Mouse (Mus musculus): Measurements from ENCODE around the gene Eef1akmt2. TPM values are rescaled to one million over a fixed set of nuclear protein-coding genes. Genes with fewer than 3 reads are reported as not detected.

Gene Eef1akmt2
- polyA plus RNA-seq, 1 experiment = 4.8 TPM

DNA sequence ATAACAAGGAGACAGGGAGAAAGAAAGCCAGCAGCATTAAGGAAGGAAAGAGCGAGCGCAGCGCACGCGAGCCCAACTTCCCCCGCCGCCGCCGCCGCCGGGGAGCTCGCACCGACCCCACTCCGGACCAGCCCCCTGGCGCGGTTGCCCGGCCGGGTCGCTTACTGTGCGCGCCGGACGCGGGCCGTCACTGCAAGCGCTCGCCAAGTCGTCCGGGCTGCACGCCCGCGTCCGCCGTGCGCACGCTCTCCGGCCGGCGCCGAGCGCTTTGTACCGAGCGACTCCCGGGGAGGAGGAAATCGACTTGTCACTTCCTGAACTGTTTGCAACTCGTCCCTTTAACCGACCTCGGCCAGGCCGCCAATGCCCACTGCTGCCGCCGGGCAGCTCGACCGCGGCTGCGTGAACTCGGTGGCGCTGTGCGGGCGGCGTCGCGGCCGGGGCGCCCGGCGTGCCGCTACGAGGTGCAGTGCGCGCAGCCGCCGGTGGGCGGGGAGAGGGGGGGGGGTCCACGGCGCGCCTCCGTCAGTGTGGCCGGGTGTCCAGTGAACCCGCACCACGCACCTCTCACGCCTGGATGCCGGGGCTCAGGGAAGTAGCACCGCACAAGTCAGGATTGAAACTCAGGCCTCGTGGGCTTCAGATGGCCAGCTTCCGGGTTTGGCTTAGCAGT is 38.9 kb downstream of the Eef1akmt2 start, which contains the start of gene Fam53b:
Fam53b (minus strand) TSS at position 471 of the 673 bp plus-strand sequence.
- H3K4me1 ChIP-seq = peaks cover 37% of the 10 kb centered on the region
- H3K4me3 ChIP-seq (replicated peaks) = peak within 1 kb of the TSS; percentile 98
- no peaks in the 10 kb centered on the region for H3K27me3 ChIP-seq (replicated peaks)
- H3K9me3 ChIP-seq = no peaks in the 10 kb centered on the region
- peaks cover 8% of the 10 kb centered on the region for H3K36me3 ChIP-seq (replicated peaks; ENCODE audit: low read length)
- TF ChIP-seq GATA1 (IDR thresholded peaks at IDR 0.05; ENCODE audit: borderline replicate concordance, low read length) = no peak
- TF ChIP-seq FLI1 (IDR thresholded peaks at IDR 0.05; ENCODE audit: low read length) = no peak

DNA sequence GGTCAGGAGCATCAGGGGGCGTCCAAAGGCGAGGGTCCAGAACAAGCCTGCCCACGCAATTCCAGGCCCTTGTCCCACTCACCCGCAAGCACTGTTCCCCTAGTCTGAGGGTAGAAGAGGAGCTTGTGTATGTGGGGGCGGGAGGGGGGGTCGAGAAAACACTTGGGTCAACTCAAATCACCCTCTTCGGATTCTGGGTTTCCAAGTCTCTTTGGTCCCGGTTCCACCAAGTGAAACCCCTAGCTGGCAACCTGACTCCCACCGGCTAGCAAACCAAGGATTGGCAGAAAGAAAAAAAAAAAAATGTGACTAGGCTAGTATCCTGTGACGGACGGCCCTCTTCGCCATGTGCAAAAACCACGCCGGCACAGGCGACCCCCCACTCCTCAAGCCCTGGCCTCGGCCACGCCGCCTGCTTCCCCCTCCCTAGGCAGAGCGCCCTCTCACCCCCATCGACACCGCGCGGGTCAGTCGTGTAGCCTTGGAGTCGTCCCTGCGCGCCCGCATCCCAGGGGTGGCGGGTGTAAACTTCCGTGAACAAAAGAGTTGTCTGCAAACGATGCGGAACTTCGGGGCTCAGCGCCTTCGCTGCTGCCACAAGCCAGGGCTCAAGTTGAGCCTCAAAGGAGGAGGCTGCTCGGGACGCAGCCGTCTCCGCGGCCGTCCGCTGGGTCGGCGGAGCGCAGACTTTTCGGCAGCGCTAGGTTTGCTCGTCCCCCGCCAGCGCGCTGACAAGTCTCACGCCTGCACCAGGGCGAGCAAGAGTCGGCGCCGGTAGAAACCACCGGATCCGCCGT is 39.7 kb downstream of the Eef1akmt2 start:
- Histone ChIP-seq H3K36me3 (replicated peaks; ENCODE audit: low read length) (peaks cover 8% of the 10 kb centered on the region), H3K9me3 (no peaks in the 10 kb centered on the region), H3K4me1 (peaks cover 44% of the 10 kb centered on the region), H3K4me3 (replicated peaks) (peak overlapping the region; percentile 98), H3K27me3 (replicated peaks) (no peaks in the 10 kb centered on the region)
- TF ChIP-seq GATA1 (IDR thresholded peaks at IDR 0.05; ENCODE audit: borderline replicate concordance, low read length) = no peak
- TF ChIP-seq FLI1 (IDR thresholded peaks at IDR 0.05; ENCODE audit: low read length) = no peak

DNA sequence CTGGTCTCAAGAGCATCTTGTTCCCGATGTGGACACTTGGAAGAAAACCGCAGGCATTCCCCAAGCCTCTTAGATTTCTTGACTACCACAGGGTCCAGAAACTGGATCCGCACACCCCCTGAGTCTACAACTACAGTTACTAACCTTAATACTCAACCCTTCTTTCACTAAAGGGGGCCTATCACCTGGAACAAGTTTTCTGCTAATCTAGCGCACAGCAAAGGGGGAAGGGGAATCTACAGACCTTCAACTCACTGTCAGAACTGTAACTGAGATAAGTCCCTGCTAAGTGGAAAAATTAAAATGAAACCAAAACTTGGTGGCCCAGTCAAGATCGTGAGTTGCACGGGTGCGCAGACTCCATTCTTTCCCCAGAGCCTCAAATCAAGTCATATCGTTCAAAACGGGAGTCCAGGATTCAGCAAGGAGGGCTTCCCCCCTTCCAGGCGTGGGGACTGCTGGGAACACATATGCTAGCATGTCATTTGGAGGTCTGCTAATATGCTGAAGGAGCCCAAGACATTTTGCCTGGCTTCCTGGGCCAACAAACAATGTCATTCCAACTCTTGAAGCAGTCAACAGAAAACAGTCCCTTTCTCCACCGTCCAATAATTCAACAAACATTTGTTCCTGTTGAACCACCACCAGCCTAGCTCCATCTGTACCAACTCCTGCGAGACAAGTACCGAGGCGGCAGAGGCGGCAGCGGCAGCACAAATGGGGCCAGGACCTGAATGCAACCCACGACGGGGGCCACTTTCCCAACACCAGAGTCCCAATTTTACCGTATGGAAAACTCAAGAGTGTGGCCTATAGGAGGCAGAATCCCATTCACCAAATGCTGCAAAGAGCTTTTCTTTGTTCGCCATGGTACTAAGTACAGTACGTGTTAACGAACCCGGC is 40.5 kb downstream of the Eef1akmt2 start:
- Histone ChIP-seq H3K4me3 (replicated peaks) (peak overlapping the region; percentile 98), H3K9me3 (no peaks in the 10 kb centered on the region), H3K4me1 (peaks cover 52% of the 10 kb centered on the region), H3K36me3 (replicated peaks; ENCODE audit: low read length) (peaks cover 13% of the 10 kb centered on the region), H3K27me3 (replicated peaks) (no peaks in the 10 kb centered on the region)
- TF ChIP-seq GATA1 (IDR thresholded peaks at IDR 0.05; ENCODE audit: borderline replicate concordance, low read length) = no peak
- no peak for TF ChIP-seq FLI1 (IDR thresholded peaks at IDR 0.05; ENCODE audit: low read length)

DNA sequence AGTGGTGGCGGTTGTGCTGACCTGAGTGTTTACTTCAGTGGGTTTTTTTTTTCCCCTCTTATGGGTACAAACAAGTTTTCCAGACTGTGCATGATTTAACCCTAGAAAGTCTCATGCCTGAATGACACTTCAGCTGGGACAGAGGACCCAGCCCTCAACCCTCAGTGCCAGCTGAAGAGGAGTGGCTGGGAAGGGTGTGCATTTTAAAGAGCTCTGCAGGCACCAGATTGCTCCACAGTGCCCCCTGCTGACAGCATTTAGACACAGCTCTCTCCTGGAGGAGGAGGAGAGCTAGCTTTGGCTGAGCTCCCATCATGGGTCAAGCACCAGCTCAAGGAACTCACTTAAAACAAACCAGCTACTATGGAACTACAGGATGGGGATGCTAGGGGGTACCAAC is 41.6 kb downstream of the Eef1akmt2 start:
- no peak for TF ChIP-seq GATA1 (IDR thresholded peaks at IDR 0.05; ENCODE audit: borderline replicate concordance, low read length)
- TF ChIP-seq FLI1 (IDR thresholded peaks at IDR 0.05; ENCODE audit: low read length) = no peak
- H3K27me3 ChIP-seq (replicated peaks) = no peaks in the 10 kb centered on the region
- H3K36me3 ChIP-seq (replicated peaks; ENCODE audit: low read length) = peaks cover 24% of the 10 kb centered on the region
- H3K4me3 ChIP-seq (replicated peaks) = peak overlapping the region; percentile 98
- peaks cover 63% of the 10 kb centered on the region for H3K4me1 ChIP-seq
- no peaks in the 10 kb centered on the region for H3K9me3 ChIP-seq

DNA sequence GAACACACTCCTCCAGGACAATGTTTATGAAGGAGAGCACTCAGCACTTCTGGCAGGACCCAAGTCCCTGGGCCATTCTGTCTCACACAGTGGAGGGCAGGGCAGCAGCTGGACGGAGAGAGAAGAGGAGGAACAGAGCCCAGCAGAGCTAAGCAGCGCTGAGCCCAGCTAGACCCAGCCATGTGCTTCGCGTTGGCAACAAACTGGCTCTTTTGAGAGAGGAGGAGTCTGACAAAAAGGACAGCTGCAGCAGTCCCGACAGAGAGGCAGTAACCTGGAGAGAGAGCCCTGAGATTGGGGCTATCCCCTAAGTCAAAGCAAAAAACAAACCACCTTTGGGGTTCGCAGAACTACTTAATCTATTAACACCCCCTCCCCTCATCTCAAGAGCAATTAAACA is 42.1 kb downstream of the Eef1akmt2 start:
- H3K4me1 ChIP-seq = peaks cover 68% of the 10 kb centered on the region
- no peaks in the 10 kb centered on the region for H3K9me3 ChIP-seq
- TF ChIP-seq FLI1 (IDR thresholded peaks at IDR 0.05; ENCODE audit: low read length) = no peak
- peak overlapping the region; percentile 98 for H3K4me3 ChIP-seq (replicated peaks)
- peaks cover 29% of the 10 kb centered on the region for H3K36me3 ChIP-seq (replicated peaks; ENCODE audit: low read length)
- H3K27me3 ChIP-seq (replicated peaks) = no peaks in the 10 kb centered on the region

DNA sequence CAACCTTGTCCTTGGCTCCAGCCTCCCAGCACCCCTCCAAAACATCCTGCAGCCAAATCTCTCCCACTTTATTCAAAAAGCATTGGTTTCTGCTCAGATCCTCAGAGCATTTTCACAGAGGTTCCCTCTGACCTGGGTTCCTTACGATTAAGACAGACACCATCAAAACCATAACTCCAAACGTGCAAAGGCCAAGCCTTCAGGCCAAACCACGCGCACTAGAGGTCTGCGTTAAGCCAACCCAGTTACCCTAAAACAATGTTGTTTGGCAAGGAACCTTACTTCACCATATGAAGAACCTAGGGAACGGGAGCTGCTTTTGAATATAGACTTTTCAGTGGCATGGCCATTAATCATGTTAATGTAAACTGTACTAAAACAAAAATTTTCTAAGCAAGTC is 42.8 kb downstream of the Eef1akmt2 start:
- Histone ChIP-seq H3K4me3 (replicated peaks) (peak overlapping the region; percentile 71), H3K36me3 (replicated peaks; ENCODE audit: low read length) (peaks cover 34% of the 10 kb centered on the region), H3K27me3 (replicated peaks) (no peaks in the 10 kb centered on the region), H3K9me3 (no peaks in the 10 kb centered on the region), H3K4me1 (peaks cover 75% of the 10 kb centered on the region)
- TF ChIP-seq FLI1 (IDR thresholded peaks at IDR 0.05; ENCODE audit: low read length) = no peak
- TF ChIP-seq GATA1 (IDR thresholded peaks at IDR 0.05; ENCODE audit: borderline replicate concordance, low read length) = no peak

DNA sequence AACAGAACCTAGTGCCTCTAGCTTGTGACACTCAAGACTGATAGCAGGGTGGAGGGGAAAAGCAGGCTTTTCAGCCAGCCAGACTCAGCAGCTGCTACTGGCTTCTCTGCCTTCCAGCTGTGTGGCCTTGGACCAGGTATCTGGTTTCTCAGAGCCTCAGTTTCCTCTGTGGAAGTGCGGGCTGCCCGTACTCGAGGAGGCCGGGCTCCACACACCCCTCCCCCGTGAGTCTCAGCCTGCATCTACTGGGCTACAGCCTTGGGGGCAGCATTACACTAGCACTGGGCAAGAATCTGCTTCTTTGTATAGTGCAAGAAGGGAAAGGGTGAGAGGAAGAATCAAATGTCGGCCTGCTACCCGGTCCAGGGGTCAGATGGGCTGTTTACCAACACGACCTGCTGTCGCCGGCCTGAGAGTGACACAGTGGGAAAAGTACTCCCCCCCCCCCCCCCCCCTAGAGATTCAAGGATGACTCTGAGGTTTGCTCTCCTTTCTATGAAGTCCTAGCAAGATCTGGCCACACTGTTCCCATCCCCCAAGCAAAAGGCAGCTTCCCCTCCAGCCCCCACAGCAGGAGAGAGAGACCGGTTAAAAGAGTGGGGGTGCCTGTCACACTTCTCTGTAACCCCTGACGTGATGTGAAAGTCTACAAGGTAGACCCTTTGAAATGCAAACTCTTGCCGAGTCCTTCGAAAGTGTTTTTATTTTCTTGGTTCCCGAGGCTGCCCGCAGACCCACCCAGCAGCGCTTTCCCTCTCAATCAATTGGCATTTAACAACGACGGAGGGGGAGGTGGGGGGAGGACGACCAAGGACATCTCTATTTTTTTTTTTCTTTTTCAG is 43.4 kb downstream of the Eef1akmt2 start:
- TF ChIP-seq GATA1 (IDR thresholded peaks at IDR 0.05; ENCODE audit: borderline replicate concordance, low read length) (no peak), FLI1 (IDR thresholded peaks at IDR 0.05; ENCODE audit: low read length) (no peak)
- H3K4me3 ChIP-seq (replicated peaks) = peak overlapping the region; percentile 87
- peaks cover 78% of the 10 kb centered on the region for H3K4me1 ChIP-seq
- peaks cover 38% of the 10 kb centered on the region for H3K36me3 ChIP-seq (replicated peaks; ENCODE audit: low read length)
- no peaks in the 10 kb centered on the region for H3K9me3 ChIP-seq
- H3K27me3 ChIP-seq (replicated peaks) = no peaks in the 10 kb centered on the region

DNA sequence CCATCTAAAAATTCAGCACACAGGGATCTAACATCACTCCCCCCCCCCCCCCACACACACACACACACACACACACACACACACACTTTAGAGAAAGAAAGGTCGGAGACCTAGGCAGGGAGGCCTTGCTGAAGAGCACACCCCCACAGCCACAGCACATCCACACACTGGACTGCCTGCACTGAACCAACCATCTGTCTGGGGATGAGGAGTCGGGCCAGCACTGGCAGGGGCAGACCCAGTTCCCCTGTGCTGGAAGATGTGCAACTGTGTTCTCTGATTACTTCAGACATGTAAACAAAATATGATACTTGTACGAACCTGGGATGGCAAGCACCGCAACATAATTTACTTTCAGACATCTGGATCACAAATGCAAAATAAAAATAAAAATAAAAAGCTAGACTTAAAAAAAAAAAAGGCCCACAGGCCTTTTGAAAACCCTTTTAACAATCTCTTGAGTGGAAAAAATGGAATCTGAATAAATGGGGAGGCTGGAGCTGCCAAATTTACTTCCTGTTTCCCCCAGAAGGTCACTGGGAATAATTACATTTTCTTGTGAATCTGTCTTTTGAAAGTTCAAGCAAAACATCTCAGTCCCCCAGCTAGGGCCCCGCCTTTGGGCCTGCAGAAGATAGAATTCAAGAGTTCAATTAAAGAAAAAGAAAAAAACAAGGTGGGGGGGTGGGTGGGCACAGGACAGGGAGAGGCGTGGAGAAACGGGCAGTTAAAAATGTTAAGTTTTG is 44.2 kb downstream of the Eef1akmt2 start:
- Histone ChIP-seq H3K4me3 (replicated peaks) (peak overlapping the region; percentile 78), H3K27me3 (replicated peaks) (no peaks in the 10 kb centered on the region), H3K36me3 (replicated peaks; ENCODE audit: low read length) (peaks cover 45% of the 10 kb centered on the region), H3K9me3 (no peaks in the 10 kb centered on the region), H3K4me1 (peaks cover 84% of the 10 kb centered on the region)
- no peak for TF ChIP-seq FLI1 (IDR thresholded peaks at IDR 0.05; ENCODE audit: low read length)
- no peak for TF ChIP-seq GATA1 (IDR thresholded peaks at IDR 0.05; ENCODE audit: borderline replicate concordance, low read length)

Data from megakaryocyte, embryonic 14.5 days (primary cell).